Mouse (Mus musculus) hindbrain, embryonic 12.5 days (tissue): ENCODE data around the gene Fbxl17. TPM values are rescaled to one million over a fixed set of nuclear protein-coding genes. Genes with fewer than 3 reads are reported as not detected.

ENCODE experiments used
- ATAC-seq: fragments of 200-750 bp; cut with Nextera tagmentation; 2 replicates; pipeline ENCODE4 v1.8.0; 2017; ENCODE audit warnings: moderate TSS enrichment; ENCODE audit not compliant: low FRiP score
- H3K27ac ChIP-seq: fragments of 300-500 bp; sonication (generic); 2 replicates; pipeline ENCODE4 v1.5.1; 2016; ENCODE audit warnings: mild to moderate bottlenecking
- H3K27me3 ChIP-seq: fragments of 300-500 bp; sonication (generic); 2 replicates; pipeline ENCODE4 v1.6.1; 2016; ENCODE audit warnings: mild to moderate bottlenecking
- H3K36me3 ChIP-seq: fragments of 300-500 bp; sonication (generic); 2 replicates; pipeline ENCODE4 v1.6.1; 2016; ENCODE audit warnings: mild to moderate bottlenecking
- H3K4me1 ChIP-seq: fragments of 300-500 bp; sonication (generic); 2 replicates; pipeline ENCODE4 v1.6.1; 2016
- H3K4me2 ChIP-seq: fragments of 300-500 bp; sonication (generic); replicated peaks from 2 replicates; pipeline ENCODE4 v1.6.1; 2016; ENCODE audit warnings: mild to moderate bottlenecking
- H3K4me3 ChIP-seq: fragments of 300-500 bp; sonication (generic); 2 replicates; pipeline ENCODE4 v1.5.1; 2016; ENCODE audit warnings: mild to moderate bottlenecking
- H3K9ac ChIP-seq: fragments of 300-500 bp; sonication (generic); 2 replicates; pipeline ENCODE4 v1.6.1; 2016; ENCODE audit warnings: mild to moderate bottlenecking, moderate library complexity
- H3K9me3 ChIP-seq: fragments of 300-500 bp; sonication (generic); replicated peaks from 2 replicates; pipeline ENCODE4 v1.6.1; 2016; ENCODE audit warnings: mild to moderate bottlenecking
- WGBS: fragments of 180-500 bp; shearing (Covaris S2); methylation state at CpG from one replicate; pipeline ENCODE4 v1.1.7; 2016; 5-methylcytosine and 5-hydroxymethylcytosine counted together
- polyA plus RNA-seq: library from polyadenylated mRNA; unstranded; fragments of >200 nt; fragmentation: Nextera tagmentation; extraction: Ambion mirVana; gene quantifications from 2 replicates; pipeline ENCODE4 v1.2.1, GENCODE M21; 2016

Fbxl17 gene
- polyA plus RNA-seq, result 10.3 and 10.4 TPM in 2 replicates

- Histone ChIP-seq H3K36me3 (no peaks in the 10 kb centered on the region), H3K9ac (peak within 1 kb of the TSS; percentile 99), H3K27me3 (no peaks in the 10 kb centered on the region), H3K27ac (peak within 1 kb of the TSS; percentile 98), H3K4me3 (peak within 1 kb of the TSS; percentile 95), H3K4me1 (peaks cover 32% of the 10 kb centered on the region), H3K9me3 (no peaks in the 10 kb centered on the region), H3K4me2 (peak within 1 kb of the TSS; percentile 77)
- peak; percentile 74 for ATAC-seq
- WGBS, result under 1% methylated on average over 52 of the region's 80 CpGs
Observed at GRCm38 (mm10) chr17:63499636-63500155, at the start of gene Fbxl17. Gene Fbxl17, minus strand, starts transcription at chr17:63500017.

GRCm38 (mm10) chr17:63547465-63547864 lies 47.6 kb upstream of the Fbxl17 start:
- Histone ChIP-seq H3K36me3 (no peaks in the 10 kb centered on the region), H3K4me3 (no peak overlapping the region), H3K9me3 (no peaks in the 10 kb centered on the region), H3K4me1 (no peaks in the 10 kb centered on the region), H3K27ac (no peak overlapping the region), H3K4me2 (no peak overlapping the region), H3K9ac (no peak overlapping the region), H3K27me3 (no peaks in the 10 kb centered on the region)
- 91% methylated on average over 4 of the region's 4 CpGs for WGBS
- ATAC-seq, result no peak

GRCm38 (mm10) chr17:63534576-63535265 lies 34.9 kb upstream of the Fbxl17 start:
- no peak overlapping the region for H3K9ac ChIP-seq
- H3K9me3 ChIP-seq, result no peaks in the 10 kb centered on the region
- no peak overlapping the region for H3K27ac ChIP-seq
- 88% methylated on average over 17 of the region's 17 CpGs for WGBS
- H3K4me2 ChIP-seq, result no peak overlapping the region
- H3K36me3 ChIP-seq, result no peaks in the 10 kb centered on the region
- H3K4me1 ChIP-seq, result no peaks in the 10 kb centered on the region
- ATAC-seq, result no peak
- no peaks in the 10 kb centered on the region for H3K27me3 ChIP-seq
- no peak overlapping the region for H3K4me3 ChIP-seq

DNA sequence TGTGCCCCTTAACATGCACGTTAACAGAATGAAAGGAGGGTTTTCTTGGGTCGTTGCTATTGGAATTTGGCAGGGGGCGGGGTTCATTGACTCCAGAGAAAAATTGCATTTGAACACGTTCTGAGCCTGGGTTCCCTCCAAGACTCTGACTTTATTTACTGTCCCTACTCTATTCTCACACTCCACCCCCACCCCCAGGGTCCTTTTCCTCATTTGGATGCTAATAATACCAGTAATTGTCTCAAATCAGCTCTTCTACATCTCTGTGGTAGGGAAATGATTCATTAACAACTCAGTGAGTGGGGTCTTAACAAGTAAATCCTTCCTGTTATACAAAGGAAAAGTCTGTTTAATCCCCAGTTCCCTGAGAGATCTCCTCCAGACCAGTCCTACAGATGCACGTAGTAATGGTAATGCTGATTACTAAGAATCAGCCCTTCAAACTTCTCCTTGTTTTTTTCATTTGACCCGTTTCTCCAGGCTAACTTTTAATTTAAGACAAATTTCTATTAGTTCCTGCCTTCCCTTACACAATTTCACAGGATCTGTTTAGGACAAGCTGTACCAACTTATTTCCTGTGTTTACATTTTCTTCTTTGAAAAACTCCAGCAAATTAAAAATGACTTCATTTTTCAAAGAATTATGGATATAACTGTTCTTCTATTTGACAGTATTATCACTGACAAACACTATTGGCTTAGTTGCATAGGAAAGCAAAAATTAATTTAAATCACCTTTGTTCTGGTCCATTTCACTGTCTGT lies 33.4 kb upstream of the Fbxl17 start:
- 33% methylated on average over 6 of the region's 6 CpGs for WGBS
- Histone ChIP-seq H3K27me3 (no peaks in the 10 kb centered on the region), H3K9ac (no peak overlapping the region), H3K4me2 (no peak overlapping the region), H3K9me3 (no peaks in the 10 kb centered on the region), H3K4me3 (no peak overlapping the region), H3K27ac (no peak overlapping the region), H3K4me1 (no peaks in the 10 kb centered on the region), H3K36me3 (no peaks in the 10 kb centered on the region)
- ATAC-seq, result no peak

GRCm38 (mm10) chr17:63529476-63529875 lies 29.7 kb upstream of the Fbxl17 start:
- 75% methylated on average over 6 of the region's 6 CpGs for WGBS
- Histone ChIP-seq H3K9me3 (no peaks in the 10 kb centered on the region), H3K4me3 (no peak overlapping the region), H3K36me3 (no peaks in the 10 kb centered on the region), H3K27me3 (no peaks in the 10 kb centered on the region), H3K9ac (no peak overlapping the region), H3K27ac (no peak overlapping the region), H3K4me2 (no peak overlapping the region), H3K4me1 (no peaks in the 10 kb centered on the region)
- ATAC-seq, result no peak

GRCm38 (mm10) chr17:63520691-63521090 lies 20.9 kb upstream of the Fbxl17 start:
- H3K9me3 ChIP-seq, result no peaks in the 10 kb centered on the region
- H3K27me3 ChIP-seq, result no peaks in the 10 kb centered on the region
- H3K4me2 ChIP-seq, result no peak overlapping the region
- H3K27ac ChIP-seq, result no peak overlapping the region
- H3K9ac ChIP-seq, result no peak overlapping the region
- H3K36me3 ChIP-seq, result no peaks in the 10 kb centered on the region
- H3K4me1 ChIP-seq, result no peaks in the 10 kb centered on the region
- 93% methylated on average over 2 of the region's 2 CpGs for WGBS
- no peak for ATAC-seq
- no peak overlapping the region for H3K4me3 ChIP-seq

DNA sequence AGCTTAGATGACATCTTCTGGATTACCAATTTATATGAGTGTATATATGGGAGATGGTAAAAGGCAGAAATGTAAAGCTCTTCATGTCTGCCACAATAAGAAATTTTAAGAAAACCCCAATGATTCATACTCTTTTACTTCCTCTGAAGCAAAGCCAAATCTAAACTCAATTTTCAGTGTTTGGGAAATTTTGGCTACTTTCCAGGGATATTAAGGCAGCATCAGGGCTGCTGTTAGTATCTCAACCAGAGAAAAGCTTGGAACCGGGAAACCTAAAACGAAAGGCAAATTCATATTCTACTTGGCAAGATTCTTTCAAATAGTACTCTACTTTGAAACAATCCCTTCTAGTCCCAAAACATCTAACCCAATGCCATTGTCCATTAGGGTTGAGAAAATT lies 10.6 kb upstream of the Fbxl17 start:
- Histone ChIP-seq H3K4me3 (no peak overlapping the region), H3K9ac (no peak overlapping the region), H3K36me3 (no peaks in the 10 kb centered on the region), H3K4me2 (no peak overlapping the region), H3K9me3 (no peaks in the 10 kb centered on the region), H3K27me3 (no peaks in the 10 kb centered on the region), H3K4me1 (no peaks in the 10 kb centered on the region), H3K27ac (no peak overlapping the region)
- WGBS, result 84% methylated on average over 2 of the region's 2 CpGs
- no peak for ATAC-seq

- WGBS, result 92% methylated on average over 6 of the region's 6 CpGs
- Histone ChIP-seq H3K4me3 (peak overlapping the region; percentile 95; the same call in 1 of the 2 replicates), H3K36me3 (no peaks in the 10 kb centered on the region), H3K9me3 (no peaks in the 10 kb centered on the region), H3K27me3 (no peaks in the 10 kb centered on the region), H3K4me1 (peaks cover 29% of the 10 kb centered on the region), H3K27ac (no peak overlapping the region), H3K4me2 (peak overlapping the region; percentile 77), H3K9ac (no peak overlapping the region)
- ATAC-seq, result no peak
Observed at GRCm38 (mm10) chr17:63501091-63501490, 1.3 kb upstream of the Fbxl17 start.

DNA sequence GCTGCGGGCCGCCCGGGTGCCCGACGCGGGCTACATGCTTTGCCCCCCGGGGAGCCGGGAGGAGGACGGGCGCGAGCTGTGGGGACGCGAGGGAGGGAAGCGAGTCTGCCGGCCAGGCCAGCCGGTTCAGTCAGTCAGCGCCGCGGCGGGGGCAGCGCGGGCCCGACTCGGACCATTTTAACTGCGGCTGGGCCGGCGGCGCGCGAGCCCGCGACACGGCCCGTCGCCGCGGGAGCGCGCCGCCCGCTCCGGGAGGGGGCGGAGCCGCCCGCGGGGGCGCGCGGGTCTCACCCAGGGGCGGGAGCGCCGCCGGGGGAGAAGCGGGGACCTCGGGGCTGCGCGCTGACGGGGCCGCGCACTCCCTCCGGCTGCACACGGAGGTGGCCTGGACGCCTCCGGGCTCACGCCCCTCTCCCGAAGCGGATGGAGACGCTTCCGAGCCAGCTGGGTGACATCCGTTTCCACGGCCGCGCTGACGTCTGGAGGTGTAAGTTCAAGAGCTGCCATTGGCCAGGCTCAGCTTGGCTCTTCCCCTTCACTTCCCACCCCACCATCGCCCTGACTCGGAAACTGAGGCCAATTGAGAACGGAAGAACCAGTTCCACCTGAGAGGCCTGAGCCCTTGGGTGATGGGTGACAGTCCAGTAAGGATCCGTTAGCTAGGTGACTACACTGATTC lies 478 bp upstream of the Fbxl17 start:
- H3K4me3 ChIP-seq, result peak overlapping the region; percentile 95
- 1% methylated on average over 59 of the region's 78 CpGs for WGBS
- peak; percentile 82 for ATAC-seq

DNA sequence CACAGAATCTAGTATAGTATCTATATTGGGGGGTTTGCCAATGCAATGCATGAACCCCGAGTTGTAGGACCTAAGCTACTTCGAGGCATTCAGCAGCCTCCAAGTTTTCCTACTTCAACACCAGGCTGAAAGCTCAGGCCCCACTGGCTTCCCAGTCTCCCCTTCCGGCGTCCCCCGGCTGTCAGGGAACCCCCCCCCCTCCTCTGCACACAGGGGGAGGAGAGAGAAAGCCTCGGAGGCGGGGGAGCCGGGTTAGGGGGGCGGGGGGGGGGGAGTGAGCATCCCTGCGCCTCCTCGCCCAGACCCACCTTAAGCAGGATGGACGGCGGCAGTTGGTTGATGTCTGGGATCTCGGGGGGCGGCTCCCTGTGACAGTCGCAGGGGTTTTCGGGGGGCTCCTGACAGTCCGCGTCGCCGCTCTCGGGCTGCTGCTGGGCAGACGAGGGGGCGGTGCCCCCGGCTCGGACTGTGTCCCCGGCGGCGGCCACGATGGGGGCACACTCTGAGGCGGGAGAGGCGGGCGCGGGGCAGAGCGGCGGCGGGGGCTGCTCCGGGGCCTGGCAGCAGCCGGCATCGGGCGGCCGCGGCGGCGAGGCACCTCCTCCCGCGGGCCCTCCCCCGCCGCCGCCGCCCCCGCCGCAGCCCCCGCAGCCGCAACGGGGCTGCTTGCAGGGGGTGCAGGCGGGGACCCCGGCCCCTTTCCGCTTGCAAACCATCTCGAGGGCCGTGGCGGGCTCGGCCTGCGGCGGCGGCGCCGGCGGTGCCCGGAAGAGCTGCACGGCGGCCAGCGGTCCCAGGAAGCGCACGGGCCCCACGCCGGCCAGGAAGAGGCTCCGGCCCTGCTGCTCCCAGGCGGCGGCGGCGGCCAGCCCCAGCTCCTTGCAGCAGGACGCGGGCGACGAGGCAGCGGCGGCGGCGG lies 841 bp downstream of the Fbxl17 start:
- H3K36me3 ChIP-seq, result no peaks in the 10 kb centered on the region
- ATAC-seq, result peak; percentile 71
- H3K27me3 ChIP-seq, result no peaks in the 10 kb centered on the region
- peak overlapping the region; percentile 95 for H3K4me3 ChIP-seq
- peaks cover 33% of the 10 kb centered on the region for H3K4me1 ChIP-seq
- peak overlapping the region; percentile 98 for H3K27ac ChIP-seq
- WGBS, result under 1% methylated on average over 66 of the region's 90 CpGs
- no peaks in the 10 kb centered on the region for H3K9me3 ChIP-seq
- peak overlapping the region; percentile 99 for H3K9ac ChIP-seq
- H3K4me2 ChIP-seq, result peak overlapping the region; percentile 77

More for the DNA sequence above, 478 bp upstream of the Fbxl17 start:
- peak overlapping the region; percentile 98 for H3K27ac ChIP-seq
- H3K9me3 ChIP-seq, result no peaks in the 10 kb centered on the region
- no peaks in the 10 kb centered on the region for H3K36me3 ChIP-seq
- no peaks in the 10 kb centered on the region for H3K27me3 ChIP-seq
- peak overlapping the region; percentile 99 for H3K9ac ChIP-seq
- H3K4me2 ChIP-seq, result peak overlapping the region; percentile 77
- H3K4me1 ChIP-seq, result peaks cover 32% of the 10 kb centered on the region

- no peaks in the 10 kb centered on the region for H3K9me3 ChIP-seq
- ATAC-seq, result no peak
- peak overlapping the region; percentile 98; the same call in 1 of the 2 replicates for H3K27ac ChIP-seq
- no peaks in the 10 kb centered on the region for H3K36me3 ChIP-seq
- 21% methylated on average over 6 of the region's 6 CpGs for WGBS
- H3K4me3 ChIP-seq, result peak overlapping the region; percentile 95
- peaks cover 35% of the 10 kb centered on the region for H3K4me1 ChIP-seq
- peak overlapping the region; percentile 77 for H3K4me2 ChIP-seq
- H3K27me3 ChIP-seq, result no peaks in the 10 kb centered on the region
- peak overlapping the region; percentile 99 for H3K9ac ChIP-seq
Observed at GRCm38 (mm10) chr17:63498182-63498716, 1.6 kb downstream of the Fbxl17 start.
